Mouse (Mus musculus) cerebellum, postnatal 36 days (tissue): ENCODE measurements around the gene Fbxo46.
A peak's percentile ranks its signal among the peaks of the same experiment; 100 is the strongest.

Experiments used
- DNase-seq, 2 experiments: peaks; one replicate each; pipeline ENCODE4 v3.0.0; 2021 to 2022; ENCODE audit warnings: mixed read lengths in 2 of 2

Fbxo46 gene

GRCm38 (mm10) chr7:19093537-19094385 is 25.9 kb upstream of the Fbxo46 start:
- DNase-seq, result peak; percentile 30 to 51

- no peak for DNase-seq
Observed at GRCm38 (mm10) chr7:19094471-19094825, 25.2 kb upstream of the Fbxo46 start, which contains the start of gene Six5. Gene Six5 (plus strand): TSS chr7:19094594.

- DNase-seq, result no peak
Observed at GRCm38 (mm10) chr7:19094826-19095750, 24.6 kb upstream of the Fbxo46 start.

GRCm38 (mm10) chr7:19095751-19096110 is 23.9 kb upstream of the Fbxo46 start:
- no peak for DNase-seq

GRCm38 (mm10) chr7:19096421-19096976 is 23.2 kb upstream of the Fbxo46 start:
- no peak for DNase-seq

GRCm38 (mm10) chr7:19097217-19097616 is 22.4 kb upstream of the Fbxo46 start:
- no peak for DNase-seq

- no peak for DNase-seq
Observed at GRCm38 (mm10) chr7:19097863-19098262, 21.8 kb upstream of the Fbxo46 start.

GRCm38 (mm10) chr7:19098811-19099210 is 20.8 kb upstream of the Fbxo46 start:
- no peak for DNase-seq

- DNase-seq, result no peak
Observed at GRCm38 (mm10) chr7:19100290-19100689, 19.4 kb upstream of the Fbxo46 start.

GRCm38 (mm10) chr7:19103741-19104140 is 15.9 kb upstream of the Fbxo46 start:
- no peak for DNase-seq

- no peak for DNase-seq
Observed at GRCm38 (mm10) chr7:19104486-19104885, 15.2 kb upstream of the Fbxo46 start.

- DNase-seq, result no peak
Observed at GRCm38 (mm10) chr7:19107436-19107835, 12.2 kb upstream of the Fbxo46 start.

- DNase-seq, result no peak
Observed at GRCm38 (mm10) chr7:19109565-19109964, 10.1 kb upstream of the Fbxo46 start.

- peak; percentile 37 to 64 for DNase-seq
Observed at GRCm38 (mm10) chr7:19118028-19118771, 1.5 kb upstream of the Fbxo46 start, which contains the start of gene Gm4969. Gene Gm4969 (minus strand): TSS chr7:19118368.

GRCm38 (mm10) chr7:19119083-19119482 is 576 bp upstream of the Fbxo46 start:
- peak in 1 of 2 experiments; percentile 22 for DNase-seq

- no peak for DNase-seq
Observed at GRCm38 (mm10) chr7:19121686-19122085, 2.0 kb downstream of the Fbxo46 start.

- no peak for DNase-seq
Observed at GRCm38 (mm10) chr7:19124713-19125112, 5.1 kb downstream of the Fbxo46 start.

- no peak for DNase-seq
Observed at GRCm38 (mm10) chr7:19127744-19128143, 8.1 kb downstream of the Fbxo46 start.

GRCm38 (mm10) chr7:19129396-19129795 is 9.7 kb downstream of the Fbxo46 start:
- no peak for DNase-seq

- DNase-seq, result no peak
Observed at GRCm38 (mm10) chr7:19130657-19131056, 11.0 kb downstream of the Fbxo46 start.

GRCm38 (mm10) chr7:19131324-19131848 is 11.7 kb downstream of the Fbxo46 start:
- DNase-seq, result peak; percentile 96 to 98

GRCm38 (mm10) chr7:19136168-19136567 is 16.5 kb downstream of the Fbxo46 start:
- DNase-seq, result no peak
